Mouse (Mus musculus) adrenal gland, postnatal 10 days (tissue): ENCODE results near the gene Trappc2l. TPM values are rescaled to one million over a fixed set of nuclear protein-coding genes. Genes with fewer than 3 reads are reported as not detected.
A peak's percentile ranks its signal among the peaks of the same experiment; 100 is the strongest.

ENCODE experiments used
- DNase-seq: peaks from one replicate; pipeline ENCODE4 v3.0.0; 2021; ENCODE audit warnings: mixed read lengths
- total RNA-seq, 2 experiments: library from RNA; stranded (reverse); gene quantifications; 2 replicates each; pipeline ENCODE4 v1.2.3; 2021

Gene Trappc2l
- total RNA-seq, 2 experiments from 2014 or later = 48.9 to 56.5 TPM

- no peak for DNase-seq
Observed at GRCm38 (mm10) chr8:122580926-122581325, 30.5 kb upstream of the Trappc2l start.

DNA sequence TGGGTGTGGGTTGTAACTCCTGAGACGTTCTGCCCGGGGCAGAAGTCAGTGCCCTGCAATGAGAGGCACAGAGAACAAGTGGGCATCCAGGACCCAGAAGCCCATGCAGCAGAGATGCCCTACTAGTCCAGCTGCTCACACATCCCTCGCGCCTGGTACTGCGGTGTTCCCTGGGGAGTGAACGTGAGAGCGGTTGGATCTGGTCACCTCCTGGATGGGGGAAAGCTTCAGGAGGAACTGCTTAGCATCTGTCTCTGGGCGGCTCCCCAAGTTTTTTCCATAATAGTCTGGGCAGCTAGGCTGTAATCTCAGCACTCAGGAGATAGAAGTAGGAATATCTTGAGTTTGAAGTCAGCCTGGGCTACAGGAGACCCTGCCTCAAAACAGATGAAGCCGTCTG is 26.5 kb upstream of the Trappc2l start:
- no peak for DNase-seq

GRCm38 (mm10) chr8:122585411-122585891 is 26.0 kb upstream of the Trappc2l start:
- peak; percentile 17 for DNase-seq

DNA sequence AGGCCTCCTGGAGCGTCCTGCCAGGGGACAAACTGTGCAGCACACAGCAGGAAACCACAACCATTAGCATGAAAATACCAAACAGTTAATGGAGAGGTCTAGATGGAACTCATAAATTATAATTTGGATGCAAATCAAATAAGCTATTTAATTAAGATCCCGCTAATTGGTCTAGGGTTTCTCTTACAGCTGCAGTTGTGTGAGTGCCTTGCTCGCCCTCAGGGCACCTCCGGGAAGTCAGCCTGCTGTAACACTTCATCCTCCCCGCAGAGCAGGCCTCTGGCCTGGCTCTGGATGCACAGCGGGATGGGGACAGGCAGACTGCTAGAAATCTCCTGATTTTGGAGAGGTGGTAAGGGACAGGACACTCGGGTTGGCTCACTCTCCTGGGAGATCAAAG is 25.3 kb upstream of the Trappc2l start:
- DNase-seq = no peak

GRCm38 (mm10) chr8:122586749-122587148 is 24.7 kb upstream of the Trappc2l start:
- no peak for DNase-seq

GRCm38 (mm10) chr8:122593240-122593639 is 18.2 kb upstream of the Trappc2l start:
- DNase-seq = no peak

DNA sequence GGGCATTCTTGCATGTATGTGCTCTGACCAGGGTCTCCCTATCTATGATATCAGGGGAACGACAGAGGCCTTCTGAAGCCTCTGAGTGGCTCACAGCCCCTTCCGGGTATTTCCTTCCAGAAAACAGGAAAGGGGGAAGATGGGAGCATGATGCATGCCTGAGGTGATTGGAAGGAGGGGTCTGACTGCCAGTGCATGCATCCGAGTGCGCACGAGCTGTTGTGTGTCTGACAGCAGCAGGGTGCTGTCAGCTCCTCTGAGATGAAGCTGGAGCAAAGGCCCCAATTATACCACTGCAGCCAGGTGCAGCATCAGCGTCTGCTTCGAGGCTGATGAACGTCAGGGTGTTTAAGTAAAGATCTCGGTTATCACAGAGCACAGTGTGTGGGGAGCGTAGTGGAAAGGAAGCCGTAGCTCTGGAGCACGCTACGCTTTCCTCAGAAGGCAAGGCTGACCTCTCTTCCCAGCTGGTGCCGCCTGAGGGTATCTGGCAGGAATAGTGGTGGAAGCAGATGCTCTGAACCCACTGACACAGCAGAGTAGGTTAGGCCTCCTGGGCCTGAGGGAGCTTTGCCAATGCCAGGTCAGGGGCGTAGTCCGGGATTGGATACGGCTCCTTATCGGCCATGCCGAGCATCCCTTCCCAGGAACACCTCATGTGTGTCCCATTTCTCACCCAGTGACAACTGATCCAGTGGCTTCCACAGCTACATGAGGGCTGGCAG is 17.5 kb upstream of the Trappc2l start:
- DNase-seq = no peak

GRCm38 (mm10) chr8:122596031-122596430 is 15.4 kb upstream of the Trappc2l start:
- DNase-seq = no peak

- DNase-seq = no peak
Observed at GRCm38 (mm10) chr8:122600666-122601065, 10.8 kb upstream of the Trappc2l start.

GRCm38 (mm10) chr8:122604640-122605039 is 6.8 kb upstream of the Trappc2l start:
- no peak for DNase-seq

GRCm38 (mm10) chr8:122605367-122605766 is 6.1 kb upstream of the Trappc2l start:
- DNase-seq = no peak

DNA sequence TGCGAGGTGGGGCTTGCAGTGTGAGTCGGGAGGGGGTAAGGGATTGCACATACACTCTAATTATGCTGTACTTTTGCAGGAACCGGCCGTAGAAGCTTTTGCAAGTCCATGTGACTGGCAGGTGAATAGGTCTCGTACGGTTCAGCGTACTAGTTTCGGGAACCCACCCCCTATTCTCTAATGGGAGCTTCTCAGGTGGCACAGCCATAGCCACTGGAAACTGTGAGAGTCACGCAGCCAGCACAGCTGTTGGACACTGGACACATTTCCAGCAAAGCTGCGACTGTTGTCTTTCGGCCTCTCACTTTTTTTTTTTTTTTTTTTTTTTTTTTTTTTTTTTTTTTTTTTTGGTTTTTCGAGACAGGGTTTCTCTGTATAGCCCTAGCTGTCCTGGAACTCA is 4.6 kb upstream of the Trappc2l start:
- no peak for DNase-seq

DNA sequence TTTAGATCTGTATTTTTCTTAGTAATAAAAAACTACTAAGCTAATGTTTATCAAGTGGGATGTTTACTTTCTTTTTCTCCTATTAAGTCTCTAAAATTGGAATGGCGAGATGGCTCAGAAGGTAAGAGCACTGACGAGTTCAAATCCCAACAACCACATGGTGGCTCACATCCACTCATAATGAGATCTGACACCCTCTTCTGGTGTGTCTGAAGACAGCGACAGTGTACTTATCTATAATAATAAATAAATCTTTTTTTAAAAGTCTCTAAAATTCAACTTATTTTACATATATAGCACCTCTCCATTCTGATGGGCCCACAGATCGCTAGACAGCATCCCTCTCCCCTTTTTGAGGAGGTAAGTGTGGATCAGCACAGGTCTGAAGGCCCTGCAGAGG is 1.2 kb upstream of the Trappc2l start:
- DNase-seq = no peak

DNA sequence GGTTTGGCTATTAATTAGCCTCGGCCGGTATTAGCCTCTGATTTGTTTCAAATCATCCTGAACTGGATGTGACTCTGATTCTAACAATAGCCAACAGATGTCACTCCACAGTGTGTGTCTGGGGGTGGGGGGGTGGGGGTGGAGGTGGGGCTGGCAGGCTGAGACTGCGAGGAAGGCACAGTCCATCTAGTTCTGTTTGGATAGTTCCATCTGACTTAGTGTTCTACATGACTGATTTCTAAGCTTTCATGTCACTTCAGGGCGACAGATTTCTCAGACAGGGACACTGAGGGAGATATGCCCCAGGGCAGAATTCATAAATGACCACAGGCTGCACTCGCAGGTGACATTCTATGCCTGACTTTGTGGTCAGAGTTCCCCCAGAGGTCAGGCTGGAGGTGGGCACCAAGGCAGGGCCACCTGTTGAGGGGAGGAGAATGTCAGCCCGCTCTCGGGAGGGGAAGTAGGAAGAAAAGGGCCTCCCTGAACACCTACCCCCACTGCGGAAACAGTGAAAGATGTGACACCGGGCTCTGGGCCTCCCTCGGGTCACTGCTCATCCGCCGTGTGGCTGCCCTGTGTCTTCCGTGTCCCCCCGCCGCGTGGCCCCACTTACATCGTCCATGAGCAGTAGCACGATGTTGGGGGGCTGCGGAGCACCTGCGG is 695 bp upstream of the Trappc2l start:
- DNase-seq = no peak

DNA sequence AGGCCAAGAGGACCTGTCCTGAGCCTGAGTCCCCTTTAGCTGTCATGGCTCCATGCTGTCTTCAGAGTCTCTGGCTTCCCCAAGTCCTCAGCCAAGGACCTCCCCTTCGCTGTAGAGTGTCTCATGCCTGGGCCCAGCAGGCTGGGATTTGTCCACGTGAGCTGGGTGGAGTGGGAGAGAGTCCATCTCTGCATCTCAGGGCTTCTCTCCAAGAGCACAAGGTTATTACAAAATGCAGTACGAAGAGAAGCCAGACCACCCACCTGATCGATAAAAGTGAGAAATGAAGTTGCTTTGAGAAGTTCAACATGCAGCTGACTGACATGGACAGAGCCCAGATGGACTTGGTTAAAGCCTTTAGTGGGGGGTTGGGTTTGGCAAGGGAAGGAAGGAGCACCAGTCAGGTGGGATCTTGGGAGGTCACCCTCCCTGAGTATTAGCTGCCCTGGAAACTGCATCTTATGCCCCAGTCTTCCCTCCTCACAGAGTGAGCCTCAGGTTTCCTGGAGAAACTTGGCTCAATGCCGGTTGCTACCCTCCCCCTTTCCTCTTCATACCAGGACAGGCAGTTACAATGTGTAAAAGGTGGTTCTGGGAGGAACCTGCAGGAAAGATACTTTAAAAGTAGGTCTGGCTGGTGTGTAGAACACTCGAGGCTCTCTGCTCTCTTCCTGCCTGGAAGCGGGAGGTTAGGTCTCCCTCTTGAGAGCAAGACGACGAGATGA is 4.9 kb downstream of the Trappc2l start:
- no peak for DNase-seq

GRCm38 (mm10) chr8:122617947-122618546 is 6.6 kb downstream of the Trappc2l start:
- DNase-seq = peak; percentile 92

DNA sequence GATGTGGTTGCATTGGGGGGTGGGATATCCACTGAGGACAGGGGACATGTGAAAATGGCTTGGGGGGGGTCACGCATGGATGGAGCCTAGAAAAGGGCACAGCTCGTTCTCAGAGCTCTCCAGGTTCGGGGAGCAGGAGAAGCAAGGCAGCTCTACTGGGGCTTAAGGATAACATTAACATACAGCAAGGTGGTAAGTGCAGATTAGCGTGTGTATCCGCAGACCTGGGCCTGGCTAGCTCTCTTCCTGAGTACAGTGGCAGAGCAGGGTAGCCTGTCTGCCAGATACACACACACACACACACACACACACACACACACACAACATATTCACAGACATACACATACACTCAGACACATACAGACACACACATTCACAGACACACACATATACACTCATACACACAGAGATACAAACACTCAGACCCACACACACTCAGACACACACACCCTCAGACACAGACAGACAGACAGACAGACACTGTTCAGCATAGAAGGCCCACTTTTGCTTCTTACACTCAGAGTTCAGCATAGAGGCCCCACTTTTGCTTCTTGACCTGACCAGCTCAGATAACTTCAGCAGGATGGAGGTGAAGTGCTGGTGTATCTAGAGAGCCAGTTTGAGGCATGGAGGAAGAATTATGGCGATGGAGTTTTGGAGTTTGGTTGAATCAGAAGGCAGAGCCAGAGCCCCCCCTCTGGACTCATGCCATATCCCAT is 7.4 kb downstream of the Trappc2l start:
- no peak for DNase-seq

DNA sequence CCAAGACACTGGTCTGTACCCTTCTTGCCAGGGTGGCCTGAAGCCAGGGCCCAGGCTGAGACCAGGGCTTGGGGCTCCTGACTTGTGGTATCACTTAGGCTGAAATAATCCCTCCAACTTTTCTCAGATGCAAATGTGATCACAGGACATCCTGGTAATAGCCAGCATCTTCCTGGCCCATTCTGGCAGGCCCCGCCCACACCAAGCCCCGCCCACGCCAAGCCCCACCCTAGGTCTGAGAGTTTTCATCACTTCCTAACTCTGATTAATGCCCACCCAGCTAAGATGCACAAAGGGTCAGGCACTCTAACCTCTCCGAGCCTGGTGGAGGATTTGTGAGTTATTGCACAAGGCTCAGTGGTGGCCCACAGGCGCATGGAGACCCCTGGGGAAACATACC is 9.0 kb downstream of the Trappc2l start:
- DNase-seq = no peak

DNA sequence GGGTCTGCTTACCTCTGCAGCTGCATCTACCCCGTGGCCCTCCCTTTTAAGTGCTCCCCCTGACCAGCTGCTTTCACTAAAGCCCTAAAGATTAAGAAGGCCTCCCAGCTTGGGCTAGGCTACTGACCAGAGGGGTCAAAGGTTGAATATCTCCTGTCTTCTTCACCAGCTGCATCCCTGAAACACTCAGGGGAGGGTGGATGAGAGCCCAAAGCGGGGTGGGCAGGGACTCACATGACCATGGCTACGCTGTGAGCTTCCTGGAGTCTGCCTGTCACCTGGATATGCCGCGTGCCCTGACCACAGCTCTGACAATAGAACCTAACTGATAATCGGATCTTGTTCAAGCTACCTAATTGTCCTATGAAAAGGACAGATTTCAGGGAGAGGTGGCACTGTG is 11.3 kb downstream of the Trappc2l start, which contains the start of gene Pabpn1l:
Gene Pabpn1l, minus strand, starts transcription at position 13 of the 400 bp plus-strand sequence.
- DNase-seq = no peak

- DNase-seq = no peak
Observed at GRCm38 (mm10) chr8:122623844-122624642, 12.6 kb downstream of the Trappc2l start.

DNA sequence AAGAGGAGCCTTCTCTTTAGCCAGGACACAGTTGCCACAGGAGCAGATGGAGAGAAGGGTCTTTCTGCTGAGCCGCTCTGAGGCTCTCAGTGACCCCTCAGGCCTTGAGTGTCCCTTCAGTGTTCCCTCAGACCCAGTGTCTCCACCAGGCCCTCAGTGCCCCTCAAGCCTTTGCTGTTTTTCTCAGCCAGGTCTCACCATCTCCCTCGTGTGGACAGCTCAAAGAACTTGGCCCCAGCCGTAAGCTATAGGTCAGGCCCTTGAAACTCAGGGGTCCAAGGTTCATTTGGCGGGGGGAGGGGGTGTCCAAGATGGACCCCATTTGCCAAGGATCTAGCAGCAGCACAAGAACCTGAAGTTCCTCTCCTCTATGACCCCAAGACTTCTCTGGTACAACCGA is 13.2 kb downstream of the Trappc2l start:
- DNase-seq = no peak
